Mouse (Mus musculus) neural tube, embryonic 15.5 days (tissue): ENCODE results near the gene 4930548H24Rik. TPM values are rescaled to one million over a fixed set of nuclear protein-coding genes. Genes with fewer than 3 reads are reported as not detected.
"Not testable (repeated sequence)": the region's sequence is repeated elsewhere in the genome, so short reads cannot be mapped to it uniquely, and the experiment has no call there.

Experiments
- ATAC-seq: fragments of 200-750 bp; cut with Nextera tagmentation; 2 replicates; pipeline ENCODE4 v1.8.0; 2017; ENCODE audit warnings: mild to moderate bottlenecking, moderate TSS enrichment, moderate library complexity; ENCODE audit not compliant: low FRiP score
- H3K27ac ChIP-seq: fragments of 300-500 bp; sonication (generic); replicated peaks from 2 replicates; pipeline ENCODE4 v1.5.1; 2015; ENCODE audit warnings: mild to moderate bottlenecking, inconsistent platforms
- H3K27me3 ChIP-seq: fragments of 300-500 bp; sonication (generic); replicated peaks from 2 replicates; pipeline ENCODE4 v1.6.1; 2015; ENCODE audit warnings: inconsistent platforms
- H3K36me3 ChIP-seq: fragments of 300-500 bp; sonication (generic); 2 replicates; pipeline ENCODE4 v1.6.1; 2015; ENCODE audit warnings: inconsistent platforms
- H3K4me1 ChIP-seq: fragments of 300-500 bp; sonication (generic); 2 replicates; pipeline ENCODE4 v1.6.1; 2015; ENCODE audit warnings: inconsistent platforms
- H3K4me2 ChIP-seq: fragments of 300-500 bp; sonication (generic); 2 replicates; pipeline ENCODE4 v1.6.1; 2015; ENCODE audit warnings: inconsistent platforms, mild to moderate bottlenecking, moderate library complexity
- H3K4me3 ChIP-seq: fragments of 300-500 bp; sonication (generic); replicated peaks from 2 replicates; pipeline ENCODE4 v1.5.1; 2015; ENCODE audit warnings: mild to moderate bottlenecking, inconsistent platforms
- H3K9ac ChIP-seq: fragments of 300-500 bp; sonication (generic); replicated peaks from 2 replicates; pipeline ENCODE4 v1.6.1; 2015; ENCODE audit warnings: mild to moderate bottlenecking, inconsistent platforms
- H3K9me3 ChIP-seq: fragments of 300-500 bp; sonication (generic); replicated peaks from 2 replicates; pipeline ENCODE4 v1.6.1; 2016; ENCODE audit warnings: inconsistent platforms
- WGBS: fragments of 180-500 bp; shearing (Covaris S2); methylation state at CpG from one replicate; pipeline ENCODE4 v1.1.7; 2015; ENCODE audit warnings: mixed read lengths; 5-methylcytosine and 5-hydroxymethylcytosine counted together
- polyA plus RNA-seq: library from polyadenylated mRNA; unstranded; fragments of >200 nt; fragmentation: Nextera tagmentation; extraction: Ambion mirVana; gene quantifications from 2 replicates; pipeline ENCODE4 v1.2.1, GENCODE M21; 2015

4930548H24Rik gene
- polyA plus RNA-seq, 1 experiment from 2014 or later = not detected

- Histone ChIP-seq H3K36me3 (peaks cover 33% of the 10 kb centered on the region), H3K4me2 (peak within 1 kb of the TSS; percentile 72), H3K27ac (peak within 1 kb of the TSS; percentile 70; the same call in 1 of the 2 replicates), H3K9me3 (no peaks in the 10 kb centered on the region), H3K4me3 (peak within 1 kb of the TSS; percentile 67), H3K4me1 (peaks cover 15% of the 10 kb centered on the region), H3K9ac (peak within 1 kb of the TSS; percentile 64), H3K27me3 (0 out of 2 replicates have a peak, but pooled peaks cover 2% of the 10 kb centered on the region)
- ATAC-seq = peak; percentile 100
- under 1% methylated on average over 49 of the region's 49 CpGs for WGBS
Measured at GRCm38 (mm10) chr5:31494513-31495297, 9.2 kb downstream of the 4930548H24Rik start, which contains the start of gene Gpn1. Gpn1 (plus strand) TSS chr5:31494741.

DNA sequence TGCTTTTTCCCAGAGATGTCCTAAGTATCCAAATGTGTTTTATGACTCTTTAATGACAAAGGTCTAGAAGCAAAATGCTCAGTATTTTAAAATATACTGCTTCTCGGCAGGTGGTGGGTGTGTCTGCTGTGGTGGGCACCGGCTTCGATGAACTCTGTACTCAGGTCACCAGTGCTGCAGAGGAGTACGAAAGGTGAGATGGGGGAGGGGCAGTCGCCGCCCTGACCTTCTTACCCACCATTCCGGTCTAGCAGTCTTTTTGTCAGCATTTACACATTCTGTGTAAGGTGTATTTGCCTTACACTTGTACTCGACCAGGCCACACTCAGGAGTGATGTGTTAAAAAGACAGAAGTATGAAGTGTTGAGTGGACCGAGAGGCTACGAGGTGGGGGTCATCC, 19.3 kb downstream of the 4930548H24Rik start:
- Histone ChIP-seq H3K27me3 (no peaks in the 10 kb centered on the region), H3K4me3 (no peak overlapping the region), H3K9ac (no peak overlapping the region), H3K4me1 (no peaks in the 10 kb centered on the region), H3K27ac (no peak overlapping the region), H3K36me3 (peaks cover 87% of the 10 kb centered on the region), H3K9me3 (no peaks in the 10 kb centered on the region), H3K4me2 (no peak overlapping the region)
- 93% methylated on average over 10 of the region's 10 CpGs for WGBS
- no peak for ATAC-seq

DNA sequence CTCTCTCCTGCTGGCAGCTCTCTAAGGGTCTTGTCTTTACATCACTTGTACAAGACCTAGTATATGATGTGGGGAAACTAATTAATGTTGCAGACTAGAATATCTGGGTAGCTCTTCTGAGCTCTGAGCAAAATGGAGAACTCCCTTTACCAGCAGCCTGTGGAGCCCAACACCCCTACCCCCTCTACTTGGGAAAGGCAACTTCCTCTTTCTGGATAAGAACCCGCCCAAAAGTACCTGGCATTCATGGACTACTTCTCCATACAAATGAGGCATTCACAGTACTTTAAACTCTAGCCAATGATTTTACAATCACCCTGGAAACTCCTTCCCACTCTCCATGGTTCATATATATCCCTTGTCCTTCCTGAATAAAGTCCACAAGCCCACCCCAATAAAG, 26.9 kb downstream of the 4930548H24Rik start:
- WGBS = 82% methylated on average over 1 of the region's 1 CpGs
- Histone ChIP-seq H3K4me3 (no peak overlapping the region), H3K27me3 (no peaks in the 10 kb centered on the region), H3K9me3 (no peaks in the 10 kb centered on the region), H3K9ac (no peak overlapping the region), H3K4me1 (no peaks in the 10 kb centered on the region), H3K4me2 (no peak overlapping the region), H3K27ac (no peak overlapping the region), H3K36me3 (peaks cover 90% of the 10 kb centered on the region)
- ATAC-seq = no peak

GRCm38 (mm10) chr5:31520556-31520955, 35.0 kb downstream of the 4930548H24Rik start:
- no peak overlapping the region for H3K4me2 ChIP-seq
- no peaks in the 10 kb centered on the region for H3K9me3 ChIP-seq
- peaks cover 66% of the 10 kb centered on the region for H3K36me3 ChIP-seq
- peaks cover 17% of the 10 kb centered on the region for H3K4me1 ChIP-seq
- 93% methylated on average over 6 of the region's 6 CpGs for WGBS
- no peak for ATAC-seq
- H3K9ac ChIP-seq = no peak overlapping the region
- no peak overlapping the region for H3K27ac ChIP-seq
- no peaks in the 10 kb centered on the region for H3K27me3 ChIP-seq
- H3K4me3 ChIP-seq = no peak overlapping the region

- Histone ChIP-seq H3K9me3 (no peaks in the 10 kb centered on the region), H3K27ac (peak within 1 kb of the TSS; percentile 88), H3K36me3 (peaks cover 37% of the 10 kb centered on the region), H3K4me3 (peak within 1 kb of the TSS; percentile 95), H3K4me1 (peaks cover 46% of the 10 kb centered on the region), H3K27me3 (no peaks in the 10 kb centered on the region), H3K9ac (peak within 1 kb of the TSS; percentile 86), H3K4me2 (peak within 1 kb of the TSS; percentile 97)
- under 1% methylated on average over 28 of the region's 28 CpGs for WGBS
- ATAC-seq = peak; percentile 93
Measured at GRCm38 (mm10) chr5:31526354-31527116, 41.0 kb downstream of the 4930548H24Rik start, which contains the start of gene Slc4a1ap. Slc4a1ap (plus strand) TSS chr5:31526995.

DNA sequence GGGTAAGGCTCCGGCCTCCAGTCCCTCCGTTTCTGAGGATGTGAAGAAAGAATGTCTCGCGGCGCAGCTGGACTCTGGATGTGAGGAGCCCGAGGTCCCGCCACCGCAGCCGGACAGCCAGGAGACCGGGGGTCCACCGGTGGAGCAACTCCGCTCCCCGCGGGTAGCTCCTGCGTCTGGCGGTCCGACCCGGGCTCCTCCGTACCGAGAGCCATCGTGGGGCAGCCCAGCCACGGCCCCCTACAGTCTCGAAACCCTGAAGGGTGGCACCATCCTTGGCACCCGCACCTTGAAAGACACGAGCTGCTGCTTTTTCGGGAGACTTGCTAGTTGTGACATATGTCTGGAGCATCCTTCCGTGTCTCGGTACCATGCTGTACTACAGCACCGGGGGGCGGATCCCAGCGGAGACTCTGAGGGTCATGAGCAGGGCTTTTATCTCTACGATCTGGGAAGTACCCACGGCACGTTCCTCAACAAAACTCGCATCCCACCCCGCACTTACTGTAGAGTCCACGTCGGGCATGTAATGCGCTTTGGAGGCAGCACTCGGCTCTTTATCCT, 41.7 kb downstream of the 4930548H24Rik start:
- Histone ChIP-seq H3K4me2 (peak overlapping the region; percentile 97), H3K9ac (peak overlapping the region; percentile 86), H3K36me3 (peaks cover 41% of the 10 kb centered on the region), H3K4me1 (peaks cover 46% of the 10 kb centered on the region), H3K27me3 (no peaks in the 10 kb centered on the region), H3K4me3 (peak overlapping the region; percentile 95), H3K27ac (peak overlapping the region; percentile 88), H3K9me3 (no peaks in the 10 kb centered on the region)
- ATAC-seq = peak; percentile 76
- WGBS = 4% methylated on average over 40 of the region's 40 CpGs

DNA sequence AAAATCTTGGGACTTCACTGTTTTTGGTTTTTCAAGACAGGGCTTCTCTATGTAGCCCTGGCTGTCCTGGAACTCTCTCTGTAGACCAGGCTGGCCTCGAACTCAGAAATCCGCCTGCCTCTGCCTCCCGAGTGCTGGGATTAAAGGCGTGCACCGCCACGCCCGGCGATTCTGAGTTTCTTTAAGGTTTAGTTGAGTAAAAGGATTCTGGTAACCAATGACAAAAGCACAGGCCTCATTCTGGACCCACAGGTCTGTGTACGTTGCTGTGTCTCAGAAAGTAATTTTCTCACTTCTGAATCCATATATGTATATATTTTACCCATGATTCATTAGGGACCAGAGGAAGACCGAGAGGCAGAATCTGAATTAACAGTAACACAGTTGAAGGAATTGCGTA, 42.2 kb downstream of the 4930548H24Rik start, which contains the start of gene Supt7l:
Supt7l (minus strand) TSS at position 101 of the 400 bp plus-strand sequence.
- not testable (repeated sequence) for H3K27me3 ChIP-seq, H3K9me3 ChIP-seq, ATAC-seq
- Histone ChIP-seq H3K9ac (peak within 1 kb of the TSS; percentile 86), H3K4me3 (peak within 1 kb of the TSS; percentile 95), H3K4me1 (peaks cover 46% of the 10 kb centered on the region), H3K36me3 (peaks cover 41% of the 10 kb centered on the region), H3K27ac (peak within 1 kb of the TSS; percentile 88), H3K4me2 (peak within 1 kb of the TSS; percentile 97)
- WGBS = 77% methylated on average over 11 of the region's 11 CpGs

DNA sequence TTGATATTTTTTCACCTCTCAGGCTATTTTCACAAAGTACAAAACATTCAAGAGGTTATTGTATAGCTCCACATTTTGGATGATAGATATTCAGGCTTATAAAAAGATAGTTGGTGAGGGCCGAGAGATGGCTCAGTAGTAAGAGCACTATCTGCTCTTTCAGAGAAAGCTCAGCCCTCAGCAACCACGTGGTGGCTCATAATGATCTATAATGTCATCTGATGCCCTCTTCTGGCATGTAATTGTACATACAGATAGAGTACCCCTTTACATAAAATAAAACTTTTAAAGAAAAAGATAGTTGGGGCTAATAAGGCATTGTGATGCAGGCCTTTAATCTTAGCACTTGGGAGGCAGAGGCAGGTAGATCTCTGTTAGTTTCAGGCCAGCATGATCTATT, 43.0 kb downstream of the 4930548H24Rik start:
- WGBS = 62% methylated on average over 2 of the region's 2 CpGs
- Histone ChIP-seq H3K4me3 (no peak overlapping the region), H3K27me3 (no peaks in the 10 kb centered on the region), H3K9me3 (no peaks in the 10 kb centered on the region), H3K4me1 (peaks cover 46% of the 10 kb centered on the region), H3K4me2 (peak overlapping the region; percentile 97; the same call in 1 of the 2 replicates), H3K36me3 (peaks cover 44% of the 10 kb centered on the region), H3K9ac (no peak overlapping the region), H3K27ac (no peak overlapping the region)
- no peak for ATAC-seq

DNA sequence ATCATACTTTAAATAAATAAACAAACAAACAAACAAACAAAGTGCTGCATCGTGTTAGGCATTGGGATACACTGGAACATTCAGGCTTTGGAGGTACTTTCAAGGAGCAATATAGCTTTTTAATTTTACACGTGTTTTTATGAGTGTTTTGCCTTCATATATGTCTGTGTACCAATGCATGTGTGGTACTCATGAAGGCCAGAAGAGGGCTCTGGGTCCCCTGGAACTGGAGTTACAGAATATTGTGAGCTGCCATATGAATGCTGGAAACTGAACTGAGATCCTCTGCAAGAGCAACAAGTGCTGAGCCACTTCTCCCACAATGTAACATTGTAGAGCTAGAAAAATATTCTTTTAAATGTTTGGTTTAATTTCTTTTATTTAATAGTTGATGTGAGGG, 49.7 kb downstream of the 4930548H24Rik start:
- Histone ChIP-seq H3K4me2 (no peak overlapping the region), H3K4me3 (no peak overlapping the region), H3K9ac (no peak overlapping the region), H3K27ac (no peak overlapping the region), H3K4me1 (no peaks in the 10 kb centered on the region), H3K36me3 (peaks cover 81% of the 10 kb centered on the region), H3K9me3 (no peaks in the 10 kb centered on the region), H3K27me3 (no peaks in the 10 kb centered on the region)
- ATAC-seq = no peak
- 89% methylated on average over 2 of the region's 2 CpGs for WGBS
